Mouse (Mus musculus): ENCODE measurements around the gene Eva1b. TPM values are rescaled to one million over a fixed set of nuclear protein-coding genes. Genes with fewer than 3 reads are reported as not detected.

The Eva1b gene
- polyA plus RNA-seq, 1 experiment = 28.6 TPM

DNA sequence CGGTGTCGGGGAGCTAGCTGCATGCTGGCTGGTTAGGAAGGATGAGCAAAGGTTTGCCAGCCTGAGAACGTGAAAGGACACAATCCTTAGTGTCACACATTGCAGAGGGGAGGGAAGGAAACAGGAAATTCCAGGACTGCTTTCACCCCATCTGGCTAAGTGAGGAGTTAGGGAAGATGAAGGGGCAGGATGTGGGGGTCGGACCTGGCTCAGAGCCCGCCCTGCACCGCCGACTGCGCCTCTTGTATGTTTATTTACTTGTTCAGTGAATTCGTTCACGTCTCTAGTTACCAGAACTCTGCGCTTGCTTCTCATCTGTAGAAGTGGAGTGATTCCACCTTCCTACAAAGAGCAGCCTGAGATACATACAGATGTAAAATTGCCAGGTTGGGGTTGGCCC is 17.0 kb upstream of the Eva1b start:
- Histone ChIP-seq H3K36me3 (ENCODE audit: control insufficient read depth, insufficient read depth) (peaks cover 60% of the 10 kb centered on the region), H3K79me2 (ENCODE audit: control insufficient read depth, insufficient read depth) (peaks cover 11% of the 10 kb centered on the region), H3K4me3 (no peak overlapping the region), H3ac (ENCODE audit: control insufficient read depth, insufficient read length) (no peak overlapping the region), H3K27me3 (ENCODE audit: control insufficient read depth, insufficient read depth, insufficient read length) (no peaks in the 10 kb centered on the region), H3K4me2 (ENCODE audit: low read depth) (peak overlapping the region; percentile 53)
- no peak for TF ChIP-seq REST (IDR thresholded peaks at IDR 0.05; ENCODE audit: insufficient read depth, insufficient read length)
- TF ChIP-seq MAX (IDR thresholded peaks at IDR 0.05; ENCODE audit: low read depth) = no peak
- TF ChIP-seq CEBPB (IDR thresholded peaks at IDR 0.05; ENCODE audit: insufficient read depth, poor library complexity, severe bottlenecking) = no peak
- no peak for TF ChIP-seq MYOD1 (IDR thresholded peaks at IDR 0.05; ENCODE audit: control insufficient read depth in 1 of 3, insufficient read length in 2 of 3, low read depth in 2 of 3)
- no peak for TF ChIP-seq E2F4 (IDR thresholded peaks at IDR 0.05; ENCODE audit: insufficient read depth)
- no peak for TF ChIP-seq POLR2A (IDR thresholded peaks at IDR 0.05; ENCODE audit: insufficient read length, low read depth)
- no peak for TF ChIP-seq SRF (IDR thresholded peaks at IDR 0.05; ENCODE audit: control insufficient read depth, insufficient read length, low read depth)
- no peak for TF ChIP-seq TCF12 (IDR thresholded peaks at IDR 0.05; ENCODE audit: insufficient read depth, poor library complexity, severe bottlenecking)
- no peak for TF ChIP-seq USF1 (IDR thresholded peaks at IDR 0.05; ENCODE audit: low read depth)
- TF ChIP-seq TCF3 (IDR thresholded peaks at IDR 0.05; ENCODE audit: insufficient read length, low read depth) = no peak
- TF ChIP-seq MYOG (IDR thresholded peaks at IDR 0.05; ENCODE audit: control insufficient read depth in 1 of 3, insufficient read depth in 1 of 3, insufficient read length in 2 of 3, low read depth in 2 of 3) = no peak
- no peak for TF ChIP-seq POLR2AphosphoS2 (IDR thresholded peaks at IDR 0.05; ENCODE audit: insufficient read length, low read depth)

DNA sequence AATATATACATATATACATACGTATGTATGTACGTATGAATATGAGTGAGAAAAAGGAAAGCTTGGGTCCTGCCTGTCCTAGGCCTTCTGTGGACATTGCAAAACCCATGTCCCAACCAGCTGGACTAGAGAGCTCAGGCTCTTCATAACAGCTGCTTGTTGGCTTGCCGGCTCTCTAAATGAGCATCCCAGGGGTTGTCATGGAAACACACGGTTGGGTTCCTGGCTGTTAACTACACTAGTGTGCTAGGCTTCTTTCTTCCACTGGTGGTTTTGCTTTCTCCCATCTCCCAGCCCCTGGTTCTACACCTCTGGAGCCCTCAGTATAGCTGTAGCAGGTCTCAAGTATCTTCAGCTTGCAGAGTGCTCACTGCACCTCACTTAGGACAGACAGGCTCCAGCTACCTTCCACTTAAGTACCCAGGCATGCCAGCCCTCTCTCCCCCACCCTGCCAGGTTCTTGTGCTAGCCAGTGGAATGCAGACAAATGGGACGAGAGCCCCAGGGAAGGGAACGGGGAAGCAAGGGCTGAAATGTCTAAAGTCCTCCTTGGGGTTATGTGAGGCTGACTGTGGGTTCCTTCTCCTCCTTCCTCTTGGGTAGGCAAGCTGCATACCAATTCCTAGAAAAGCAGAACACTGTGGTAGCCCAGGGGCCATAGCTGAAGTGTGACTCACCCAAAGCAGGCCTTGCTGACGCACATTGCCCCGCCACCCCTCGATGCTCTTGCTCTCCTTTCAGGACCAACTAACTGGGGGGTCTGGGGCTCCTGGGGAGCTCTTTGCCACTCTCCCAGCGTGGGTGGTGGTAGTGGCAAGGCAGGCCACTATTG is 16.0 kb upstream of the Eva1b start:
- TF ChIP-seq MYOG (IDR thresholded peaks at IDR 0.05; ENCODE audit: control insufficient read depth in 1 of 3, insufficient read depth in 1 of 3, insufficient read length in 2 of 3, low read depth in 2 of 3) (no peak), MYOD1 (IDR thresholded peaks at IDR 0.05; ENCODE audit: control insufficient read depth in 1 of 3, insufficient read length in 2 of 3, low read depth in 2 of 3) (peak in 1 of 3 experiments; percentile 1), CEBPB (IDR thresholded peaks at IDR 0.05; ENCODE audit: insufficient read depth, poor library complexity, severe bottlenecking) (no peak)
- H3K4me2 ChIP-seq (ENCODE audit: low read depth) = peak overlapping the region; percentile 53
- no peak overlapping the region for H3ac ChIP-seq (ENCODE audit: control insufficient read depth, insufficient read length)
- no peak overlapping the region for H3K4me3 ChIP-seq
- H3K27me3 ChIP-seq (ENCODE audit: control insufficient read depth, insufficient read depth, insufficient read length) = no peaks in the 10 kb centered on the region
- H3K36me3 ChIP-seq (ENCODE audit: control insufficient read depth, insufficient read depth) = peaks cover 59% of the 10 kb centered on the region
- peaks cover 11% of the 10 kb centered on the region for H3K79me2 ChIP-seq (ENCODE audit: control insufficient read depth, insufficient read depth)

DNA sequence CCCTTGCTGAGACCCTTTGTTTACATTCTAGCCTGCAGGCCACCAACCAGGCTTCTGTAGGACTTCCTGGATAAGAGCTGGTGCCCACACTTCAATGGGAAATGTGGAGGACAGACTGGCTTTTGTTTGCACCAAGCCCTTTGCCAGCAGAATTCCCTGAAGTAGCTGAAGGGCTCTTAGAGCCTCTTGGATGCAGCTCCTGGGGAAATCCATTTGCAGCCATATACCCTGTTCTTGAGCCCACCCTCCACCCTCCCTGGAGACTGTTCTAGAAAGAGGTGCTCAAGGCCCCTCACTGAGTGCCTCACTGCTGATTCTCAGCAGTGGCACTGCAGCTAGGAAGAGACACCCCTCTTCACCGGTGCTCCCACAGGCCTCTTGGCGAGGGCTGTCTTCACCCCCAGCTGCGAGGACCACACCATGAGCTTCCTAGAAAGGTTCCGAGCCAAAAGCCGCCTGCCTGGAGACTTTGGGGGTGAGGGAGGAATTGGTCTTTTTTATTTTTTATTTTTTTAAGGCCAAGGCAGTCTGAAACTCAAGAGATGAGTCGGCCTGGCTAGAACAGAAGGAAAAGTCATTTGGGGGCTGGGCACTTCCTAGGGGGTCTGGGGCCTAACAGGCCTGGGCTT is 14.8 kb upstream of the Eva1b start:
- H3K4me3 ChIP-seq = no peak overlapping the region
- TF ChIP-seq TCF12 (IDR thresholded peaks at IDR 0.05; ENCODE audit: insufficient read depth, poor library complexity, severe bottlenecking) (no peak), TCF3 (IDR thresholded peaks at IDR 0.05; ENCODE audit: insufficient read length, low read depth) (no peak), MAX (IDR thresholded peaks at IDR 0.05; ENCODE audit: low read depth) (no peak), POLR2A (IDR thresholded peaks at IDR 0.05; ENCODE audit: insufficient read length, low read depth) (no peak), POLR2AphosphoS2 (IDR thresholded peaks at IDR 0.05; ENCODE audit: insufficient read length, low read depth) (no peak), E2F4 (IDR thresholded peaks at IDR 0.05; ENCODE audit: insufficient read depth) (no peak), CEBPB (IDR thresholded peaks at IDR 0.05; ENCODE audit: insufficient read depth, poor library complexity, severe bottlenecking) (no peak), USF1 (IDR thresholded peaks at IDR 0.05; ENCODE audit: low read depth) (no peak), MYOD1 (IDR thresholded peaks at IDR 0.05; ENCODE audit: control insufficient read depth in 1 of 3, insufficient read length in 2 of 3, low read depth in 2 of 3) (no peak), MYOG (IDR thresholded peaks at IDR 0.05; ENCODE audit: control insufficient read depth in 1 of 3, insufficient read depth in 1 of 3, insufficient read length in 2 of 3, low read depth in 2 of 3) (no peak), REST (IDR thresholded peaks at IDR 0.05; ENCODE audit: insufficient read depth, insufficient read length) (no peak), SRF (IDR thresholded peaks at IDR 0.05; ENCODE audit: control insufficient read depth, insufficient read length, low read depth) (no peak)
- H3K4me2 ChIP-seq (ENCODE audit: low read depth) = no peak overlapping the region
- H3K79me2 ChIP-seq (ENCODE audit: control insufficient read depth, insufficient read depth) = peaks cover 11% of the 10 kb centered on the region
- no peaks in the 10 kb centered on the region for H3K27me3 ChIP-seq (ENCODE audit: control insufficient read depth, insufficient read depth, insufficient read length)
- H3ac ChIP-seq (ENCODE audit: control insufficient read depth, insufficient read length) = no peak overlapping the region
- H3K36me3 ChIP-seq (ENCODE audit: control insufficient read depth, insufficient read depth) = peaks cover 67% of the 10 kb centered on the region

DNA sequence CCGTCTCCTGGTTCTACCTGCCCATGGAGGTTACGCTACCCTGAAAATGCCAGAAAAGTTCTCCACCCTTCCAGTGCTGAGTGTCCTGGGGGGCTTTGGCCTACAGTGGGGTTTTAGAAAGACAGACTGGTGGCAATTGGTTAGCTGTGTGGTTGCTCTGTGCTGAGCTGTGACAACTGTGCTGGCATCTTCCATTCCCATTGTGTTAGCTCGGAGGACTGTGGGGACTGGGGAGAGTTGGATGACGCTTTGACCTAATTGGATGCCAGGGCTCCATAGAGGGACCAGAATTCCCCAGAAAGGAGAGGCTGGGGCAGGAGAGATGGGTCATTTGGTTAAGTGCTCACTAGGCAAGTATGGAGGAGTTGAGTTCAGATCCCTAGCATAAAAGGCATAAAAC is 13.3 kb upstream of the Eva1b start:
- Histone ChIP-seq H3K27me3 (ENCODE audit: control insufficient read depth, insufficient read depth, insufficient read length) (no peaks in the 10 kb centered on the region), H3K79me2 (ENCODE audit: control insufficient read depth, insufficient read depth) (peaks cover 11% of the 10 kb centered on the region), H3ac (ENCODE audit: control insufficient read depth, insufficient read length) (no peak overlapping the region), H3K4me2 (ENCODE audit: low read depth) (no peak overlapping the region), H3K4me3 (no peak overlapping the region), H3K36me3 (ENCODE audit: control insufficient read depth, insufficient read depth) (peaks cover 64% of the 10 kb centered on the region)
- TF ChIP-seq CEBPB (IDR thresholded peaks at IDR 0.05; ENCODE audit: insufficient read depth, poor library complexity, severe bottlenecking) (no peak), POLR2A (IDR thresholded peaks at IDR 0.05; ENCODE audit: insufficient read length, low read depth) (no peak), MYOG (IDR thresholded peaks at IDR 0.05; ENCODE audit: control insufficient read depth in 1 of 3, insufficient read depth in 1 of 3, insufficient read length in 2 of 3, low read depth in 2 of 3) (no peak), MAX (IDR thresholded peaks at IDR 0.05; ENCODE audit: low read depth) (no peak), TCF3 (IDR thresholded peaks at IDR 0.05; ENCODE audit: insufficient read length, low read depth) (no peak), USF1 (IDR thresholded peaks at IDR 0.05; ENCODE audit: low read depth) (no peak), POLR2AphosphoS2 (IDR thresholded peaks at IDR 0.05; ENCODE audit: insufficient read length, low read depth) (no peak), E2F4 (IDR thresholded peaks at IDR 0.05; ENCODE audit: insufficient read depth) (no peak), REST (IDR thresholded peaks at IDR 0.05; ENCODE audit: insufficient read depth, insufficient read length) (no peak), TCF12 (IDR thresholded peaks at IDR 0.05; ENCODE audit: insufficient read depth, poor library complexity, severe bottlenecking) (no peak), SRF (IDR thresholded peaks at IDR 0.05; ENCODE audit: control insufficient read depth, insufficient read length, low read depth) (no peak), MYOD1 (IDR thresholded peaks at IDR 0.05; ENCODE audit: control insufficient read depth in 1 of 3, insufficient read length in 2 of 3, low read depth in 2 of 3) (no peak)
